Mouse (Mus musculus): ENCODE data around the gene Trpv6.

Gene Trpv6

GRCm38 (mm10) chr6:41622661-41623060, 13.5 kb downstream of the Trpv6 start:
- DNase-seq (ENCODE audit: extremely low read depth, low read depth, low spot score), result no peak

GRCm38 (mm10) chr6:41621241-41621990, 14.8 kb downstream of the Trpv6 start:
- DNase-seq (ENCODE audit: extremely low read depth, low read depth, low spot score), result no peak

- DNase-seq (ENCODE audit: extremely low read depth, low read depth, low spot score), result no peak
Measured at GRCm38 (mm10) chr6:41620173-41620798, 15.9 kb downstream of the Trpv6 start.

- DNase-seq (ENCODE audit: extremely low read depth, low read depth, low spot score), result no peak
Measured at GRCm38 (mm10) chr6:41607637-41608036, 28.6 kb downstream of the Trpv6 start.

- peak; percentile 59 for DNase-seq (ENCODE audit: extremely low read depth, low read depth, low spot score)
Measured at GRCm38 (mm10) chr6:41606214-41606613, 30.0 kb downstream of the Trpv6 start.

- DNase-seq (ENCODE audit: extremely low read depth, low read depth, low spot score), result no peak
Measured at GRCm38 (mm10) chr6:41605794-41606104, 30.5 kb downstream of the Trpv6 start.

- no peak for DNase-seq (ENCODE audit: extremely low read depth, low read depth, low spot score)
Measured at GRCm38 (mm10) chr6:41605061-41605793, 31.0 kb downstream of the Trpv6 start, which contains the start of gene Ephb6. Gene Ephb6, plus strand, starts transcription at chr6:41605482.

GRCm38 (mm10) chr6:41604401-41605050, 31.7 kb downstream of the Trpv6 start:
- DNase-seq (ENCODE audit: extremely low read depth, low read depth, low spot score), result no peak

- DNase-seq (ENCODE audit: extremely low read depth, low read depth, low spot score), result no peak
Measured at GRCm38 (mm10) chr6:41582189-41582588, 54.0 kb downstream of the Trpv6 start.

GRCm38 (mm10) chr6:41581295-41581694, 54.9 kb downstream of the Trpv6 start:
- no peak for DNase-seq (ENCODE audit: extremely low read depth, low read depth, low spot score)

- DNase-seq (ENCODE audit: extremely low read depth, low read depth, low spot score), result no peak
Measured at GRCm38 (mm10) chr6:41577297-41577696, 58.9 kb downstream of the Trpv6 start.

- DNase-seq (ENCODE audit: extremely low read depth, low read depth, low spot score), result peak; percentile 14
Measured at GRCm38 (mm10) chr6:41576526-41577097, 59.6 kb downstream of the Trpv6 start.

Measured in fat pad, adult 2 months (tissue).